Mouse (Mus musculus) testis, adult 2 months (tissue): ENCODE data around the gene Lamb3.

Experiments used
- CTCF ChIP-seq: fragments of 200-500 bp; IDR thresholded peaks from 2 replicates; pipeline ENCODE4 v1.5.1; 2012; ENCODE audit warnings: low read depth, mild to moderate bottlenecking, inconsistent platforms, low read length, moderate library complexity; ENCODE audit not compliant: control insufficient read depth, insufficient read depth, insufficient replicate concordance
- POLR2A ChIP-seq: fragments of 200-500 bp; IDR thresholded peaks from 2 replicates; pipeline ENCODE4 v1.6.1; 2012; ENCODE audit warnings: low read depth, mild to moderate bottlenecking, inconsistent platforms, low read length, moderate library complexity; ENCODE audit not compliant: control insufficient read depth

DNA sequence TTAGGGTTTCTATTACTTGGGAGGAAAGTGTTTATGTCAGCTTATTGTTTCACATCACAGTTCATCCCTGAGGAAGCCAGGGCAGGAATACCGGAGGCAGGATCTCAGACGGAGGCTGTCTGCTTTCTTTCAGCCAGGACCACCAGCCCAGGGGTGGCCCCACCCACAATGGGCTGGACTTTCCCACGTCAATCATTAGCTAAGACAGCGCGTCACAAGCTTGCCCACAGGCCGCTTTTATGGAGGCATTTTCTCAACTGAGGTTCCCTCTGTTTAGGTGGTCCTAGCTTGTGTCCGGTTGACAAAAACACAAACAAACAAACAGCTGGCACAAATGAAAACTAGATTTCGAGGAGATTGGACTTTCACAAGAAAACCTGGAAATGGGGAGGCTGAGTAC is 174.9 kb downstream of the Lamb3 start:
- TF ChIP-seq CTCF: no peak
- TF ChIP-seq POLR2A: no peak
